Mouse (Mus musculus): Measurements from ENCODE around the gene Pphln1.

DNA sequence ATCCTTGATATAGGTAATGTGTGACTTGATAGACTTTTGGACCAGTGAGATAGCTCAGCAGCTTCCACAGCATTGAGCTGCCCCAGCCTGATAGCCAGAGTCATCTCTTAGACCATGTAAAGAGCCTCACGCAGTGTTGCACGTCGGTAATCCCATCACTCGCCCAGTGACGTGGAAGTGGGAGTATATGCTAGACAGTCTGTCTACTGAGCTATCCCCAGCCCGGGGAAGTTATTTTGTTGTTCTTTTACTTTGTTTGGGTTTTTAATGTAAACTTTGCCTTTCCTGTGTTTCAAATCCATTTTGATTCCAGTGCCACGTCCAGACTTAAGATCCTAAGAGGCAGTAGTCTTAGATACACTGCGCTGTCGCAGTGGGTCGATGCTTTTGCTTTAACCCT lies 83.0 kb downstream of the Pphln1 start:
- no peak for TF ChIP-seq CTCF (IDR thresholded peaks at IDR 0.05; ENCODE audit: control insufficient read depth, insufficient read depth, insufficient read length)
- TF ChIP-seq USF1 (IDR thresholded peaks at IDR 0.05; ENCODE audit: low read depth) = no peak

Measured in C2C12 (cell line).